Mouse (Mus musculus): ENCODE measurements at regions not wholly inside any gene's neighbourhood (a gene's known extent, or its start where the extent isn't known, plus 50 kb on each side); places are given as distances from the start of the nearest gene placed in this dataset.
A peak's percentile ranks its signal among the peaks of the same experiment; 100 is the strongest.

DNA sequence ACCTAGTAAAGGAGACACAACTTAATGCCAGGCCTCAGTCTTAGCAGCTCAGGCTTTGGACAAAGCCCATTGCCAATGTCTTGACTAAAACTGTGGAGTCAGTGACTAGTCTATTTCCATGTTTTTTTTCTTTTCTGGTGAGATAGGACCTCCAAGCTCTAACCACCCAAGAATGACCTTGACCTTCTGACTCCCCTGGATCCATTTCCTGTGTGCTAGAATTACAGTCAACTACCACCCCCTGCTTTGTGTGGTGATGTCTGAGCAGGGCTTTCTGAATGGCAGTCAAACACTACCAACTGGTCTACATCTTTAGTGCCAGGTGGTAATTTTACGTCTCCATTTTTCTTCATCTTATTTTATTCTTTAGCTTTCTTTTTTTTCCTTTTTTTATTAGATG lies 51.3 kb upstream of the Rnf138rt1 start:
- no peak for DNase-seq

DNA sequence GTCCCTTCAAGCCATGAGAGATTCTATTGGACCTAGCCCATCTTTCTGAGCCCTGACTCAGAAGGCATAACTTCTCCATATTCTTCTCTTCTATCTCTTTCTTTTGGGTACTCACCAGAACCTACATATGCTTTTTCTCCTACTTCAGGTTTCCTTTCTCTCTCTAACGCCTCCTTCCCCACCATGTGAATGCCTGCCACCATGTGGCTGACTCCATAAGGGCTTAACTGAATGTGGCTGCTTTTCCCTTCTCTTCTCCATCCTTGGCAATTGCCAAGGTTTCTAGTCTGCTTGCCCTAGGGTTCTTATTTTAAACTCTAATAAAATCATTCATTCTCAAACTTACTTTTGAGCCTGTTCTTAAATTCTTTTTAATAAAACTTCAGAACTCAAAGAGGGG lies 53.7 kb upstream of the Rnf138rt1 start:
- DNase-seq, result peak; percentile 7

- DNase-seq, result no peak
These were observed 61.2 kb upstream of the Rnf138rt1 start for GRCm38 (mm10) chrX:163822298-163822697.

DNA sequence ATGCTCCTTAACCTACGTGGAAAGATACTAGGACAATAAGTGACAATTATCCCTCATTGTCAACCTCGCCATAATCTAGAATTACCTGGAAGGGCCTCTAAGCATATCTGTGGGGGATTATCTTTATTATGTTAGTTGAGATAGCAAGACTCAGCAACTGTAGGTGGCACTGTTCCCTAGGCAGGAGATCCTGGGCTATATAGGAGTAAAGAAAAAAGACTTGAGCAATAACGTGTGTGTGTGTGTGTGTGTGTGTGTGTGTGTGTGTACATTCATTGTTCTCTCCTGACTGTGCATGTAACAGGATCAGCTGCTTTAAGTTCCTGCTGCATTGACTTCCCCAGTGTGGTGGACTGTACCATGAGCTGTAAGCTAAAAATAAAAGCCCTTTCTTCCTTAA lies 66.3 kb upstream of the Rnf138rt1 start:
- peak; percentile 23 for DNase-seq

GRCm38 (mm10) chrX:163845408-163845807 lies 63.4 kb upstream of the Ap1s2 start:
- no peak for DNase-seq

DNA sequence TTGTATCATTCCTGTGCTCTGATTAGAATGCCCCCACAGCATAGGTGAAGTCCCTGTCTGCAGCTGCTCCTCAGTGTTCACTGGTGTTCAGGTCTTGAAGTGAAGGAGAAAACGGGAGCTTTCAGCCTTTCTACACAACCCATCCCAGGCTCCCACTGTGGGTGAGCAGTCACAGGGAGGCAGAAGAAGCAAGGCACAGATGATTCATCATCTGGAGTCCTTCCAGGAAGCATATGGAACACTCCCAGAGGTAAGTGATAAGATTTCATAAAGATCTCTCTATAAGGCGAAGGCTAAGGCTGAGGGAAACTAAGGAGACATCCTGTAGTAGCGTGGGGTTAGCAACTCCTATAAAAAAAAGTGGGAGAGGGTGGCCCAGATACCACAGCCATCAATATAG lies 61.9 kb upstream of the Ap1s2 start:
- no peak for DNase-seq

DNA sequence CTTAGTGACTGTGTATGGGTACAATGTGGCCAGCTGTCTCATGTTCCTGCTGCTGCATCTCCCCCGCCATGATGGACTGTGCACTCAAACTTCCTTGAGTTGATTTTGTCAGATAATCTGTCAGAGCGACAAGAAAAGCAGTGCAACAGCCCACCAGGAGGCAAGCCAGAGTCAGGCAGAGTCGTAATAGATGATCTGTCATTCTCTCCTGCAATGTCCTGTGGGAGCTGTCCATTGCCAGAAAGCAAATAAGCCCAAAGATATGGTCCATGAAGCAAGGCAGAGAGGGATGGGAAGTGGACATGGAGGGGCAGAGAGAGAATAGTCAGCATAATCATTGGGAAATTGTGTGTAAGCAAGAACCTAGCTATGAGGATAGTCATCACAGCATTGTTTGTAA lies 61.2 kb upstream of the Ap1s2 start:
- DNase-seq, result no peak

DNA sequence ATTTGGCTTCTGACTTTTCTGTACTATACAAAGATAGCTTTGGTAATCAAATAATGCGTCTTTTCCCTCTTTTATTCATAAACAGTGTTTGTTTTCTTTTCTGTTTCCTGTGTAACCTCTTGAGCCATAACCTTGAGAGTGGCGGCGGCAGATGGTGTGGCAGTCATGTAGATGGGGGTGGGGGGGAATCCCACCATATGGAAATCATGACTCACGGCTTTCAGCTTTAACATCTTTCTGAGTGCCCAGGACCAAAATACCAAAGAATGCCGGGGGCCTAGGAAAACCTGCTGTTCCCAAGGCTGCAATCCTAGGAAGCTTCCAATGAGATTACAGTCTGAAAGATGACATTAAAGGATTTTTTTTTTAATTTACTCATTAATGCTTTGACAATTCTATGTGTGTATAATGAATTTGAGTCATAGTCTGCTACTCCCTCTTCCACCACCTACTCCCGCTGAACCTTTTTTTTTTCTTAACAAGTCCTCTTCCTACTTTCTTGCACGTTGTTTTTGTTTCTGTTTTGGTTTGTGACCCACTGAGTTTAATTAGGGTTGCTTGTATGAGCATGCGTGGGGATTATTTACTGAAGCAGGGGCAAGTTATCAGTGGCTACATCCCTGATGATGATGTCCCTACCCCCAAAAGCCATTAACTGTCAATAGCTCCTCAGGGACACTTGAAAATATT lies 60.2 kb upstream of the Ap1s2 start:
- DNase-seq, result no peak

GRCm38 (mm10) chrX:163850915-163851599 lies 57.8 kb upstream of the Ap1s2 start:
- DNase-seq, result no peak

DNA sequence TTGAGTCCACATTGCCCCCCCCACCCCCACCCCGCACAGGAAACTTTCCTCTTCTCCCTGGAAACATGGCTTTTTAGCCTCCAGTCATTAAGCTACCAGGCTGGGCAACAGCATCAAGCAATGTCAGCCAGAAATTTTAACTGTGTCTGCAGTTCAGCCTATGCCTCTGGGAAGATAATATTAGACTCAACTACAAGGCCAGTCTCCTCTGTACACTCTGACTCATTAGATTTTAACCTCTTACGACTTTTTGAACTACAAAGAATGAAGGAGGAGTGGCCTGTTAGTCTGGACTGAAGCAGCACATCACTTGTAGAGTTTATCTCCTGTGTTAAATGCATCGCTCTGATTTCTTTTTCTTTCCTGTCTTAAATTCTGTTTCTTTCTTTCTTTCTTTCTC lies 50.3 kb upstream of the Ap1s2 start:
- DNase-seq, result no peak

Data from adrenal gland, postnatal 10 days (tissue).